Mouse (Mus musculus) C2C12 (cell line): ENCODE measurements around the gene Kat14.

Experiments used
- CEBPB ChIP-seq: IDR thresholded peaks from one replicate; pipeline ENCODE4 v1.6.1; 2011; ENCODE audit warnings: low read depth, mild to moderate bottlenecking, control low read depth, moderate library complexity
- CTCF ChIP-seq: IDR thresholded peaks from one replicate; pipeline ENCODE4 v1.5.1; 2011; ENCODE audit not compliant: control insufficient read depth, insufficient read depth, insufficient read length
- MAX ChIP-seq: IDR thresholded peaks from one replicate; pipeline ENCODE4 v1.6.1; 2011; ENCODE audit warnings: mild to moderate bottlenecking, control low read depth

GRCm38 (mm10) chr2:144400659-144401058, 31.9 kb downstream of the Kat14 start:
- TF ChIP-seq CTCF (no peak), MAX (no peak), CEBPB (no peak)
